Mouse (Mus musculus): ENCODE measurements around the gene Olfr1255. TPM values are rescaled to one million over a fixed set of nuclear protein-coding genes. Genes with fewer than 3 reads are reported as not detected.

Olfr1255 gene
- not detected in 2 replicates for polyA plus RNA-seq (2016; fragmentation: Nextera tagmentation; extraction: Ambion mirVana)

DNA sequence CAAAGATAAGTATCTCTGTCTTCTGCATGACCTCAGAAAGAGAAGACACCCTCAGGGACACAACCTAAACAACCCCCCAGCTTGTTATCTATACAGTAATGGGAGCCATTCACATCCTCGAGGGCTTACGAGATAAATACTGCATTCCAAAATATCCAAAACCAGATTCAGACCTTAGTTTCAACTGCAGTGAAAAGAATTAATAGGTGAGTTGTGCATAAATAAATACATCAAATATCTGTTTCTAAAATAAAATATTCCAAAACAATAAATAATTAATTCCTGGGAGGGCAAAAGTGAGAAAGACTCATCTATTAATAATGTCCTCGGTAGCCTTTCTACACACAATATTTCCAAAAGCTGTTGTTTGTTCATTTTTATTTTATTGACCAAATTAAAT, at the start of gene Olfr1255:
Olfr1255 (plus strand) TSS at position 301 of the 400 bp plus-strand sequence.
- Histone ChIP-seq H3K4me2 (no peak within 1 kb of the TSS), H3K4me1 (no peaks in the 10 kb centered on the region), H3K9me3 (replicated peaks) (no peaks in the 10 kb centered on the region), H3K9ac (no peak within 1 kb of the TSS), H3K27ac (no peak within 1 kb of the TSS), H3K4me3 (no peak within 1 kb of the TSS), H3K36me3 (no peaks in the 10 kb centered on the region), H3K27me3 (replicated peaks) (no peaks in the 10 kb centered on the region)
- 66% methylated on average over 3 of the region's 3 CpGs for WGBS (ENCODE audit: insufficient replicate concordance)
- ATAC-seq, result no peak

DNA sequence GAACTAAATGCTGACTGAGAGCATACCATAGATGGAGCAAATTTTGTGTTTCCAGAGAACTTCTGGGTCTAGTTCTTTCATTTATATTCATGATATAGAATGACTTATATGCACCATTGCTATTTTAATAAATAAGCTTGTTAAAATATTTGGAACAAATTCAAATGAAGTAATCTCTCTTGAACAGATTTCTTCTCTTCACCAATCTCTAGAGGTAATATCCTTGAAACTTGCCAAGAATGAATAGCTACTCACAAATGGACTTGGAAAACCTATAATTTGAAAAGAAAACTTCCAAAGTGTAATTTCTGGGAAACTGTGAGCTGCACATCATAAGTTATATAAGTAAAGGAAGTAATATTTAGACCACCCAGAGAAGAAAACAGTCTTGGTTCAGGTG, 18.3 kb upstream of the Olfr1255 start, which contains the start of gene Olfr1254:
Olfr1254 (minus strand) TSS at position 101 of the 400 bp plus-strand sequence.
- Histone ChIP-seq H3K4me3 (no peak within 1 kb of the TSS), H3K4me2 (no peak within 1 kb of the TSS), H3K9me3 (replicated peaks) (0 out of 2 replicates have a peak, but pooled peaks cover 6% of the 10 kb centered on the region), H3K27me3 (replicated peaks) (no peaks in the 10 kb centered on the region), H3K36me3 (no peaks in the 10 kb centered on the region), H3K27ac (no peak within 1 kb of the TSS), H3K4me1 (no peaks in the 10 kb centered on the region), H3K9ac (no peak within 1 kb of the TSS)
- no peak for ATAC-seq

GRCm38 (mm10) chr2:89799583-89799982, 12.3 kb upstream of the Olfr1255 start:
- H3K4me2 ChIP-seq, result no peak overlapping the region
- H3K9ac ChIP-seq, result no peak overlapping the region
- no peak for ATAC-seq
- 81% methylated on average over 3 of the region's 3 CpGs for WGBS (ENCODE audit: insufficient replicate concordance)
- H3K4me3 ChIP-seq, result no peak overlapping the region
- no peaks in the 10 kb centered on the region for H3K27me3 ChIP-seq (replicated peaks)
- no peaks in the 10 kb centered on the region for H3K36me3 ChIP-seq
- no peak overlapping the region for H3K27ac ChIP-seq
- H3K4me1 ChIP-seq, result no peaks in the 10 kb centered on the region
- 0 out of 2 replicates have a peak, but pooled peaks cover 6% of the 10 kb centered on the region for H3K9me3 ChIP-seq (replicated peaks)

DNA sequence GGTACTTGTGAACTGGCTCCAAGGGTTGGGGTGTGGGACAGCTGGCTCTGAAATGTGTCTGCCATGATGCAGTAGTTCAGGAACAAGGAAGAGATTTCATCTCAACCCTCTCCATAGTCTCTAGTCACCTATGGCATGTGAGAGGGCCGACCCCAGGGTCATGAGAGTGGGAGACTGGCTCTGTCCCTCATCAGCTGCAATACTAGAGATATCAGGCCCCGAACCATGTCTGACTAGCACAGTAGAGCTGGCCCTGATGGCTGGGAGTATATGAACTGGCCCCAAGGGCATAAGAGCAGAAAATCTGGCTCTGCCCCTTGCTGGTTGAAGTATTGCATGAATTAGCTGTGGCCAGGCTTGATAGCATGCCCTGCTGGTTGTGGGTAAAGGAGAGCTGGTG, 1.1 kb upstream of the Olfr1255 start:
- Histone ChIP-seq H3K4me2 (no peak overlapping the region), H3K27me3 (replicated peaks) (no peaks in the 10 kb centered on the region), H3K4me3 (no peak overlapping the region), H3K9me3 (replicated peaks) (no peaks in the 10 kb centered on the region), H3K36me3 (no peaks in the 10 kb centered on the region), H3K9ac (no peak overlapping the region), H3K4me1 (no peaks in the 10 kb centered on the region), H3K27ac (no peak overlapping the region)
- ATAC-seq, result no peak
- WGBS (ENCODE audit: insufficient replicate concordance), result 51% methylated on average over 2 of the region's 2 CpGs

GRCm38 (mm10) chr2:89820216-89820615, 8.4 kb downstream of the Olfr1255 start:
- H3K4me2 ChIP-seq, result no peak overlapping the region
- H3K9ac ChIP-seq, result no peak overlapping the region
- H3K4me1 ChIP-seq, result no peaks in the 10 kb centered on the region
- 59% methylated on average over 1 of the region's 1 CpGs for WGBS (ENCODE audit: insufficient replicate concordance)
- no peaks in the 10 kb centered on the region for H3K27me3 ChIP-seq (replicated peaks)
- H3K36me3 ChIP-seq, result no peaks in the 10 kb centered on the region
- no peak overlapping the region for H3K27ac ChIP-seq
- no peak for ATAC-seq
- no peaks in the 10 kb centered on the region for H3K9me3 ChIP-seq (replicated peaks)
- H3K4me3 ChIP-seq, result no peak overlapping the region

DNA sequence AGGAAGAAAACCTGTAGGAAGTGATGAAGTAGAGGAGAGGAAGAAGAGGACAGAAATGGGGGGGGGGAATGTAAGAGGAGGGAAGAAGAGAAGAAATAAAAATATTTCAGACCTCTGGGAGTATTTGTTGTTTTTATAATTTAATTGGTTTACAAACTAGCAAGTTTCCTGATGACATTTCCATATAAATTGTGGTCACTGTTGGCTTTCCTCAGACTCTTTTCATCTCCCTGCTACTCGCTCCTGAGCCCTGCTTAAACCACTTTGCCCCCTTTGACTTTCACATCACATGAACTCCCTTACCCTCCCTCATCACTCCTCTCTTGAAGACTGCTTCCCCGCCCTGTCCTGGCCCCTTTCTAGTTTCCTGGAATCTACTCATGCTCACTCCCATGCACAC, 29.6 kb downstream of the Olfr1255 start, which contains the start of gene Olfr1256:
Olfr1256 (minus strand) TSS at position 101 of the 400 bp plus-strand sequence.
- 28% methylated on average over 2 of the region's 2 CpGs for WGBS (ENCODE audit: insufficient replicate concordance)
- Histone ChIP-seq H3K36me3 (no peaks in the 10 kb centered on the region), H3K27me3 (replicated peaks) (no peaks in the 10 kb centered on the region), H3K9me3 (replicated peaks) (no peaks in the 10 kb centered on the region; the same call in 1 of the 2 replicates), H3K27ac (no peak within 1 kb of the TSS), H3K4me2 (no peak within 1 kb of the TSS), H3K9ac (no peak within 1 kb of the TSS), H3K4me1 (no peaks in the 10 kb centered on the region), H3K4me3 (no peak within 1 kb of the TSS)
- no peak for ATAC-seq

GRCm38 (mm10) chr2:89848105-89848504, 36.3 kb downstream of the Olfr1255 start, which contains the start of gene Olfr48:
Gene Olfr48 (minus strand): TSS chr2:89848205.
- Histone ChIP-seq H3K4me2 (no peak within 1 kb of the TSS), H3K27me3 (replicated peaks) (no peaks in the 10 kb centered on the region), H3K4me1 (no peaks in the 10 kb centered on the region), H3K27ac (no peak within 1 kb of the TSS), H3K9me3 (replicated peaks) (no peaks in the 10 kb centered on the region; the same call in 1 of the 2 replicates), H3K36me3 (no peaks in the 10 kb centered on the region), H3K4me3 (no peak within 1 kb of the TSS), H3K9ac (no peak within 1 kb of the TSS)
- no peak for ATAC-seq
- 70% methylated on average over 5 of the region's 5 CpGs for WGBS (ENCODE audit: insufficient replicate concordance)

DNA sequence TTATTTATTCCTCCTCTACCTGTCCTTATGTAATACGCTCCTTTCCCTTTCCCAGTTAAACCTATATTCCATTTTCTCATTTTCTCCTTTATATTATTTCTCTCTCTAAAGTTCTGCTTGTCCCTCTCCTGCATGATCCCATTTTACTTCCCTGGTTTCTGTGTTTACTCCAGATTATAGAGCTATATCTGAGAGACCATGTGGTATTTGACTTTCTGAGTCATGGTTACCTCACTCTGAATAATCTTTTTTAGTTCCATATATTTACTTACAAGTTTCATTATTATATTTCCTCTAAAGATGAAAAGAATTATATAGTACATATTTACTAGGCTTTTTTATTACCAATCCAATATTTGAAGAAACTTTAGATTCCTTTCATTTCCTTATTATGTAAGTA, 37.4 kb downstream of the Olfr1255 start:
- Histone ChIP-seq H3K36me3 (no peaks in the 10 kb centered on the region), H3K4me2 (no peak overlapping the region), H3K9me3 (replicated peaks) (no peaks in the 10 kb centered on the region; the same call in 1 of the 2 replicates), H3K27me3 (replicated peaks) (no peaks in the 10 kb centered on the region), H3K27ac (no peak overlapping the region), H3K4me1 (no peaks in the 10 kb centered on the region), H3K9ac (no peak overlapping the region), H3K4me3 (no peak overlapping the region)
- ATAC-seq, result no peak
- 70% methylated on average over 1 of the region's 1 CpGs for WGBS (ENCODE audit: insufficient replicate concordance)

Other genes starting within 250 kb of the Olfr1255 start
- not detected in 2 replicates for gene Olfr1245, start 233.6 kb upstream of the Olfr1255 start, polyA plus RNA-seq (2016; fragmentation: Nextera tagmentation; extraction: Ambion mirVana)
- gene Olfr1246, start 218.9 kb upstream of the Olfr1255 start, polyA plus RNA-seq (2016; fragmentation: Nextera tagmentation; extraction: Ambion mirVana), result not detected in 2 replicates
- gene Olfr1247, start 197.9 kb upstream of the Olfr1255 start, polyA plus RNA-seq (2016; fragmentation: Nextera tagmentation; extraction: Ambion mirVana), result not detected in 2 replicates
- not detected in 2 replicates for gene Olfr1248, start 193.8 kb upstream of the Olfr1255 start, polyA plus RNA-seq (2016; fragmentation: Nextera tagmentation; extraction: Ambion mirVana)
- gene Olfr1249, start 177.1 kb upstream of the Olfr1255 start, polyA plus RNA-seq (2016; fragmentation: Nextera tagmentation; extraction: Ambion mirVana), result not detected in 2 replicates
- gene Olfr1250, start 150.6 kb upstream of the Olfr1255 start, polyA plus RNA-seq (2016; fragmentation: Nextera tagmentation; extraction: Ambion mirVana), result not detected in 2 replicates
- gene Olfr1251, start 140.1 kb upstream of the Olfr1255 start, polyA plus RNA-seq (2016; fragmentation: Nextera tagmentation; extraction: Ambion mirVana), result not detected in 2 replicates
- gene Olfr1252, start 87.0 kb upstream of the Olfr1255 start, polyA plus RNA-seq (2016; fragmentation: Nextera tagmentation; extraction: Ambion mirVana), result not detected in 2 replicates
- not detected in 2 replicates for gene Olfr1253, start 55.0 kb upstream of the Olfr1255 start, polyA plus RNA-seq (2016; fragmentation: Nextera tagmentation; extraction: Ambion mirVana)
- not detected in 2 replicates for gene Olfr1254, start 18.4 kb upstream of the Olfr1255 start, polyA plus RNA-seq (2016; fragmentation: Nextera tagmentation; extraction: Ambion mirVana)
- not detected in 2 replicates for gene Olfr1256, start 29.5 kb downstream of the Olfr1255 start, polyA plus RNA-seq (2016; fragmentation: Nextera tagmentation; extraction: Ambion mirVana)
- gene Olfr48, start 36.2 kb downstream of the Olfr1255 start, polyA plus RNA-seq (2016; fragmentation: Nextera tagmentation; extraction: Ambion mirVana), result not detected in 2 replicates
- not detected in 2 replicates for gene Olfr1257, start 66.4 kb downstream of the Olfr1255 start, polyA plus RNA-seq (2016; fragmentation: Nextera tagmentation; extraction: Ambion mirVana)
- gene Olfr1258, start 115.3 kb downstream of the Olfr1255 start, polyA plus RNA-seq (2016; fragmentation: Nextera tagmentation; extraction: Ambion mirVana), result not detected in 2 replicates
- not detected in 2 replicates for gene Olfr1259, start 136.6 kb downstream of the Olfr1255 start, polyA plus RNA-seq (2016; fragmentation: Nextera tagmentation; extraction: Ambion mirVana)
- gene Olfr1260, start 162.3 kb downstream of the Olfr1255 start, polyA plus RNA-seq (2016; fragmentation: Nextera tagmentation; extraction: Ambion mirVana), result not detected in 2 replicates
- gene Olfr1261, start 179.2 kb downstream of the Olfr1255 start, polyA plus RNA-seq (2016; fragmentation: Nextera tagmentation; extraction: Ambion mirVana), result not detected in 2 replicates
- gene Olfr1262, start 188.1 kb downstream of the Olfr1255 start, polyA plus RNA-seq (2016; fragmentation: Nextera tagmentation; extraction: Ambion mirVana), result not detected in 2 replicates
- not detected in 2 replicates for gene Olfr1263, start 200.1 kb downstream of the Olfr1255 start, polyA plus RNA-seq (2016; fragmentation: Nextera tagmentation; extraction: Ambion mirVana)
- gene Olfr1264, start 213.5 kb downstream of the Olfr1255 start, polyA plus RNA-seq (2016; fragmentation: Nextera tagmentation; extraction: Ambion mirVana), result not detected in 2 replicates
- gene Olfr1265, start 223.3 kb downstream of the Olfr1255 start, polyA plus RNA-seq (2016; fragmentation: Nextera tagmentation; extraction: Ambion mirVana), result not detected in 2 replicates

All from liver, embryonic 12.5 days (tissue).